Comparison of ENCODE assay signal across 16 mouse cellular contexts in the genomic region with DNA sequence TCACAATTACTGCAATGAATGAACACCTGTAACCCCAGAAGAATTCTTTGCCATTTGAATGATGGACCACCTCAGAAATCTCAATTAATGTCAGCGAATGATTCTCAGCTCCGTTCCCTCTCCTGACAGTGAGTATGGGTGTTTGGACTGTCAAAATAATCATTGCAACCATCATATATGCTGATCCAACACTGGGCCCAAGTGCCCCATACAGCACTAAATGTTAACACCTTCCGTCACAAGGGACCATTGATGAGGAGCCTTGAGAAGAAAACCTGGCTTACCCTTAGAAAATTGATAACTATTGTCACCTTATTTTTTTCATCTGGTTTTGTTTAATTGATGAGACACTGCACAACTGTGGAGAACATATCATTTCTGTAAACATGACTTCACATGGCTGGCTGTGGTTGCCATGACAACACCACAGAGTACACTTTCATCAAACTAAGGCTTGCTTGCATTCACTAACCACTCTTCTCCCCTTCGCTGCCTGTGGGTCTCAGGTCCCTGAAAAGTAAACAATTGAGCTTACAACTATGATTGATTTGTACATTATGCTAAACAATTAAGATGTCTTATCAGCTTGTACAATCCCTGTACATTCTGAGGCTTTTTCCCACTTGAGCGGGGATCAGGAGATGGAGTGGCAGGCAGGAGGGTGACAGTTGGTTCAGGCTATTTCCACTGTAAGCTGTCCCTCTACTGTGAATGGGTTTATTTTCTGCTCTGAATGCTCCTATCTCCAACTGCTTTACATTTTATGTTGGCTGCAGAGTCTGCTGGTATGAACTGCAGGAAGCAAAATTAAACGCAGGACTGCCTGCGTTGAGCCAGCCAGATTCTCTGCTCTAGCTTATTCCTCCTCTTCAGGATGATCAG.
DNase-seq lines count a peak whose midpoint lies in the region; ATAC-seq lines count a peak whose summit lies in the region.
"Had no signal": no experiment of that assay in that cellular context is flagged by ENCODE, and none has a peak within 500 bp of the region (broad histone marks: within the 10 kb centered on the region; RNA-seq: fewer than 3 reads in every experiment).

No protein-coding gene starts in this region.

- 53% methylated on average over 7 of the region's 7 CpGs for WGBS in forebrain, embryonic 16.5 days
- WGBS in midbrain, embryonic 14.5 days = 64% methylated on average over 7 of the region's 7 CpGs
- 65% methylated on average over 7 of the region's 7 CpGs for WGBS in intestine, embryonic 16.5 days

- H3K4me1 ChIP-seq in forebrain, embryonic 16.5 days (replicated peaks; ENCODE audit: control insufficient read depth, insufficient read depth, low read length) = peaks cover 6% of the 10 kb centered on the region
- H3K4me1 ChIP-seq in midbrain, embryonic 14.5 days (ENCODE audit: control insufficient read depth, insufficient read depth, low read length) = peaks cover 5% of the 10 kb centered on the region
- no peaks in the 10 kb centered on the region for H3K4me1 ChIP-seq in intestine, embryonic 16.5 days (ENCODE audit: control insufficient read depth, insufficient read depth, low read length)
- H3K4me1 ChIP-seq: embryonic facial prominence, embryonic 10.5 days; liver, embryonic 15.5 days had no signal

- no peak overlapping the region for H3K4me3 ChIP-seq in forebrain, embryonic 16.5 days (replicated peaks; ENCODE audit: low read length)
- H3K4me3 ChIP-seq in midbrain, embryonic 14.5 days (replicated peaks; ENCODE audit: low read depth, low read length) = no peak overlapping the region
- H3K4me3 ChIP-seq in intestine, embryonic 16.5 days (ENCODE audit: low read length) = no peak overlapping the region
- H3K4me3 ChIP-seq: embryonic facial prominence, embryonic 10.5 days; liver, embryonic 15.5 days had no signal

- no peak overlapping the region for H3K27ac ChIP-seq in forebrain, embryonic 16.5 days (ENCODE audit: low read length)
- H3K27ac ChIP-seq in midbrain, embryonic 14.5 days (replicated peaks; ENCODE audit: low read depth, low read length) = no peak overlapping the region
- H3K27ac ChIP-seq in intestine, embryonic 16.5 days (ENCODE audit: low read length) = no peak overlapping the region
- H3K27ac ChIP-seq: embryonic facial prominence, embryonic 10.5 days; liver, embryonic 15.5 days; macrophage had no signal

- no peaks in the 10 kb centered on the region for H3K36me3 ChIP-seq in forebrain, embryonic 16.5 days (ENCODE audit: control insufficient read depth, insufficient read depth)
- H3K36me3 ChIP-seq in midbrain, embryonic 14.5 days (ENCODE audit: control insufficient read depth, insufficient read depth, low read length) = no peaks in the 10 kb centered on the region
- H3K36me3 ChIP-seq in intestine, embryonic 16.5 days (ENCODE audit: control insufficient read depth, insufficient read depth, low read length) = no peaks in the 10 kb centered on the region
- H3K36me3 ChIP-seq: embryonic facial prominence, embryonic 10.5 days; liver, embryonic 15.5 days had no signal

- DNase-seq in left cerebral cortex, postnatal 10 days (ENCODE audit: extremely low spot score in 1 of 2, low spot score in 2 of 2) = peak; percentile 30 to 47
- DNase-seq in left cerebral cortex, postnatal 4 days = no peak
- DNase-seq in brain, adult 2 months (ENCODE audit: low read depth, low spot score) = peak; percentile 55
- DNase-seq in midbrain, embryonic 14.5 days = peak; percentile 82
- no peak for DNase-seq in thymus, postnatal 4 days
- DNase-seq in adrenal gland, adult 2 months = no peak
- DNase-seq: cerebellum, adult 9-11 months; gastrocnemius, postnatal 36 days; kidney, adult 11 months; kidney, postnatal 25 days; thymus, postnatal 25 days had no signal

- ATAC-seq in forebrain, embryonic 16.5 days = peak; percentile 87
- ATAC-seq in midbrain, embryonic 14.5 days (ENCODE audit: low FRiP score, low TSS enrichment) = peak; percentile 71; the same call in 1 of the 2 replicates
- no peak for ATAC-seq in intestine, embryonic 16.5 days

- H3K9me3 ChIP-seq in forebrain, embryonic 16.5 days (ENCODE audit: control insufficient read depth, low read length) = no peaks in the 10 kb centered on the region
- no peaks in the 10 kb centered on the region for H3K9me3 ChIP-seq in midbrain, embryonic 14.5 days (ENCODE audit: control insufficient read depth, low read length)
- H3K9me3 ChIP-seq in intestine, embryonic 16.5 days (ENCODE audit: control insufficient read depth, low read length) = no peaks in the 10 kb centered on the region
- H3K9me3 ChIP-seq: embryonic facial prominence, embryonic 10.5 days; liver, embryonic 15.5 days had no signal

- no peaks in the 10 kb centered on the region for H3K27me3 ChIP-seq in forebrain, embryonic 16.5 days (replicated peaks; ENCODE audit: control insufficient read depth, insufficient read depth, low read length)
- H3K27me3 ChIP-seq in midbrain, embryonic 14.5 days (ENCODE audit: control insufficient read depth, insufficient read depth, low read length) = no peaks in the 10 kb centered on the region
- no peaks in the 10 kb centered on the region for H3K27me3 ChIP-seq in intestine, embryonic 16.5 days (replicated peaks; ENCODE audit: control insufficient read depth, insufficient read depth, low read length)
- H3K27me3 ChIP-seq: liver, embryonic 15.5 days had no signal

- H3K4me2 ChIP-seq in forebrain, embryonic 16.5 days (ENCODE audit: low read length) = no peak overlapping the region
- H3K4me2 ChIP-seq in midbrain, embryonic 14.5 days (ENCODE audit: low read length) = no peak overlapping the region
- no peak overlapping the region for H3K4me2 ChIP-seq in intestine, embryonic 16.5 days (ENCODE audit: low read depth, low read length)
- H3K4me2 ChIP-seq: liver, embryonic 15.5 days had no signal

- H3K9ac ChIP-seq in forebrain, embryonic 16.5 days (replicated peaks; ENCODE audit: low read depth, low read length) = no peak overlapping the region
- no peak overlapping the region for H3K9ac ChIP-seq in midbrain, embryonic 14.5 days (replicated peaks; ENCODE audit: low read length)
- H3K9ac ChIP-seq in intestine, embryonic 16.5 days (ENCODE audit: low read depth, low read length) = no peak overlapping the region
- H3K9ac ChIP-seq: liver, embryonic 15.5 days had no signal

- intact Hi-C loops in left cerebral cortex, postnatal 10 days (cut with DNase I) = no loop called here
- intact Hi-C loops in left cerebral cortex, postnatal 4 days (cut with DNase I) = no loop called here

Comparison
In these comparisons a context has a peak if more than half of its experiments do, and no peak if none do; other contexts are left out.
1. DNase-seq: peak in left cerebral cortex, postnatal 10 days (2 of 2), brain, adult 2 months (single experiment) and midbrain, embryonic 14.5 days (single experiment); none in left cerebral cortex, postnatal 4 days (single experiment), thymus, postnatal 4 days (single experiment) and adrenal gland, adult 2 months (single experiment).